Mouse (Mus musculus) kidney, adult 2 months (tissue): Measurements from ENCODE around the gene Exoc1. TPM values are rescaled to one million over a fixed set of nuclear protein-coding genes. Genes with fewer than 3 reads are reported as not detected.

Source experiments
- DNase-seq: peaks from one replicate; pipeline ENCODE4 v3.0.0; 2021
- H3K27ac ChIP-seq: fragments of 200-500 bp; 2 replicates; pipeline ENCODE4 v1.5.1; 2012; ENCODE audit warnings: low read depth, low read length, control low read depth, inconsistent platforms; ENCODE audit not compliant: insufficient read depth
- H3K27me3 ChIP-seq: fragments of 200-500 bp; replicated peaks from 2 replicates; pipeline ENCODE4 v1.6.1; 2012; ENCODE audit warnings: mild to moderate bottlenecking, moderate library complexity, low read length, inconsistent platforms; ENCODE audit not compliant: control insufficient read depth, insufficient read depth
- H3K36me3 ChIP-seq: fragments of 200-500 bp; 2 replicates; pipeline ENCODE4 v1.6.1; 2012; ENCODE audit warnings: mild to moderate bottlenecking, moderate library complexity, low read length, inconsistent platforms; ENCODE audit not compliant: control insufficient read depth, insufficient read depth
- H3K4me1 ChIP-seq: fragments of 200-500 bp; 2 replicates; pipeline ENCODE4 v1.6.1; 2011; ENCODE audit warnings: low read length; ENCODE audit not compliant: control insufficient read depth, insufficient read depth
- H3K4me3 ChIP-seq: fragments of 200-500 bp; 2 replicates; pipeline ENCODE4 v1.5.1; 2011; ENCODE audit warnings: mild to moderate bottlenecking, low read depth, low read length, control low read depth; ENCODE audit not compliant: insufficient read depth
- CTCF ChIP-seq: fragments of 200-500 bp; conservative IDR thresholded peaks from 2 replicates; pipeline ENCODE4 v1.5.1; 2011; ENCODE audit warnings: low read depth, mild to moderate bottlenecking, control low read depth, low read length, moderate library complexity, mixed read lengths; ENCODE audit not compliant: insufficient read depth, insufficient read length
- POLR2A ChIP-seq: fragments of 200-500 bp; IDR thresholded peaks from one replicate; pipeline ENCODE4 v1.6.1; 2011; ENCODE audit warnings: low read depth, low read length, control low read depth
- WGBS: fragments of 180-500 bp; shearing (Covaris S2); methylation state at CpG from one replicate; pipeline ENCODE4 v1.1.7; 2018; 5-methylcytosine and 5-hydroxymethylcytosine counted together
- polyA plus RNA-seq: library from polyadenylated mRNA; depleted of rRNA; stranded (reverse); fragments of >200 nt; gene quantifications from 2 replicates; pipeline ENCODE4 v1.2.3, GENCODE M21; 2012; rRNA removed

The Exoc1 gene
- polyA plus RNA-seq, 1 experiment: 18.1 TPM

DNA sequence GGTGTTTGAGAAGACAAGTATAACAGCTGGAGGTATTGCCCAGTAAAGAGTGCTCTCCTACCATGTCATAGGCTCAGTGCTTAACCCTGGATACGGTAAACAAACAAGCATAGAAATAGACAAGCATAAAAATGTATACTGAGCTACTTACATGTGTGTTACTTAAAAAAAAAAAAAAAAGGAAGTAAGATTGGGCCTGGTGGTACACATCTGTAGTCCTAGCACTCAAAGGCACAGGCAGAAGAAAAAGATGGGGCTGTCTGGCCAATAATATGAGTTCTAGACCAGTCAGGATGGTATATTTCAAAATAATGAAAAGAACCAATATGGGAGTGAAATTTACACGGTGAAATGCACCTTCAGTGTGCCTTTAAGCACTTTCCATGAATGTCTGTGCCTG lies 60.9 kb downstream of the Exoc1 start:
- TF ChIP-seq CTCF (no peak), POLR2A (no peak)
- 80% methylated on average over 2 of the region's 2 CpGs for WGBS
- no peak overlapping the region for H3K4me3 ChIP-seq

DNA sequence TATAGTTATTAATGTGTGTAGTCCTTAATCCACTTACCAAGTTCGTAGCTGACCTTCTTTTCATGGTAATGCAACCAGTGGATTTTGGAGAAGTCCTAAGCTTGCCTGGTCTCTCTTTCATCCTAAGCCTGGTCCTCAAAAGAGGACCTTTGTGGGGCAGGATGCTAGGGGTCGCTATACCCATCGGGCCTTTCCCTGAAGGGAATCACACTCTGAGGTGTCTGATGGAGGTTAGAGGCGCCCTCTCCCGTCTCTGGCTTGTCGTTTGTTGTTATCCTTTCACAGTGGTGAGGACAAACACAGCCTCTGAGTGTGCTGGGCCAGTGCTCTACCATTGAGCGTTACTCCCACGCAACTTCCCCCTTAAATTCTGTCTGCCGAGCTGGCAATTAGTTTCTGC lies 62.8 kb downstream of the Exoc1 start:
- Histone ChIP-seq H3K27ac (no peak overlapping the region), H3K4me3 (no peak overlapping the region), H3K4me1 (peaks cover 4% of the 10 kb centered on the region; the same call in 1 of the 2 replicates), H3K27me3 (no peaks in the 10 kb centered on the region), H3K36me3 (peaks cover 3% of the 10 kb centered on the region)
- WGBS: 58% methylated on average over 9 of the region's 9 CpGs
- TF ChIP-seq POLR2A (no peak), CTCF (no peak)
- DNase-seq: no peak

More for the DNA sequence above, 60.9 kb downstream of the Exoc1 start:
- DNase-seq: no peak
- H3K36me3 ChIP-seq: no peaks in the 10 kb centered on the region; the same call in none of the 2 replicates
- H3K4me1 ChIP-seq: peaks cover 4% of the 10 kb centered on the region; the same call in 1 of the 2 replicates
- H3K27ac ChIP-seq: no peak overlapping the region
- H3K27me3 ChIP-seq: no peaks in the 10 kb centered on the region

GRCm38 (mm10) chr5:76609702-76610370 lies 80.7 kb downstream of the Exoc1 start:
- no peaks in the 10 kb centered on the region for H3K27me3 ChIP-seq
- TF ChIP-seq CTCF (no peak), POLR2A (no peak)
- 88% methylated on average over 8 of the region's 8 CpGs for WGBS
- no peaks in the 10 kb centered on the region; the same call in none of the 2 replicates for H3K36me3 ChIP-seq
- H3K4me1 ChIP-seq: no peaks in the 10 kb centered on the region
- DNase-seq: no peak
- H3K4me3 ChIP-seq: no peak overlapping the region
- no peak overlapping the region for H3K27ac ChIP-seq

- Histone ChIP-seq H3K4me1 (no peaks in the 10 kb centered on the region), H3K27me3 (no peaks in the 10 kb centered on the region), H3K4me3 (no peak overlapping the region), H3K27ac (no peak overlapping the region), H3K36me3 (peaks cover 2% of the 10 kb centered on the region)
- no peak for DNase-seq
- WGBS: 88% methylated on average over 6 of the region's 6 CpGs
- TF ChIP-seq POLR2A (no peak), CTCF (no peak)
These were observed 83.9 kb downstream of the Exoc1 start for GRCm38 (mm10) chr5:76612867-76613499.

DNA sequence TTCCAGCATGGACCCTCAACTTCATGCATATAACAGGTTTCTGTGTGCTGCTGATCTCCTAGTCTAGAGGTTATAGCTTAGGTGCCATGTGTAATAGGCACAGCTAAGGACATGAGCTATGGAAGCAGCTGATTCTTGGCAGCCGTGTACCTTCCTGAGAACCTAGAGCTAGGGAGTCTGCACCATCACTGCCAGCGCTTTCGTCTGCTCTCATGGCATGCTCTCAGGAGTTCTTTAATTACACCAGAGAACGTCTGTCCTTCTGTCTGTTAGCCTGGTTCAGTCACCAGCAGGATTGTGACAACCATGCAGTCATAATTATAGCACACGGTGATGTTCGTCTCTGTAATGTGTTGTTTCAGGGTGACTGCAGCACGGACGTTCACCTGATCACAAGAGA lies 86.2 kb downstream of the Exoc1 start:
- 94% methylated on average over 8 of the region's 8 CpGs for WGBS

DNA sequence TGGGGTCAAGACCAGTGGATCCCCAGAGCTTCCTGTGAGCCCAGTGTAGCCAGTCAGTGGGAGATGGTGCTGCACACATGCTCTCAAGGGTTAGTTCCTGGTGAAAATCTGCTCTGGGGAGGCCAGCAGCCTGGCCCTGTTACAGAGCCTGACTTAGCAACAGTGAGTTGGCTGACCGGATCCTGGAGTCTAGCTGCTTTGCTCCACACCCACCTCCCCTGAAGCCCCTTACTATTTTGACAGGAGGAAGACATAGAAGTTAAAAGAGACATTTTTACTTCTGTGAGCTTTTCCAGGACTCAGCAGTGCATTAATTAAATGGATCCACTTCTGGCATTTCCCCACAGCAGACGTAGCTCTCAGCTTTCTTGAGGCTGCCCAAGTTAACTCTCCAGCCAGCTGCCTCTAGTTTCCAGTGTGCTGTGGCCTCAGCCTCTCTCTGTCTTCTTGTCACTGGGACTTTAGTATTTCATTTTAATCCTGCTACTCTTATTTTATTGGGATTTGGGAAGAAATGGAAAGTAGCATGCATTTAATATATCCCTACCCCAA lies 87.2 kb downstream of the Exoc1 start:
- no peaks in the 10 kb centered on the region for H3K4me1 ChIP-seq
- 81% methylated on average over 2 of the region's 2 CpGs for WGBS
- TF ChIP-seq POLR2A (no peak), CTCF (no peak)
- no peak overlapping the region for H3K27ac ChIP-seq
- peaks cover 2% of the 10 kb centered on the region for H3K36me3 ChIP-seq
- no peak overlapping the region for H3K4me3 ChIP-seq
- no peaks in the 10 kb centered on the region for H3K27me3 ChIP-seq
- DNase-seq: no peak

More for the DNA sequence above, 86.2 kb downstream of the Exoc1 start:
- peaks cover 2% of the 10 kb centered on the region for H3K36me3 ChIP-seq
- no peaks in the 10 kb centered on the region for H3K27me3 ChIP-seq
- no peak overlapping the region for H3K27ac ChIP-seq
- TF ChIP-seq POLR2A: no peak
- no peak for TF ChIP-seq CTCF
- H3K4me1 ChIP-seq: no peaks in the 10 kb centered on the region
- no peak for DNase-seq
- no peak overlapping the region for H3K4me3 ChIP-seq

DNA sequence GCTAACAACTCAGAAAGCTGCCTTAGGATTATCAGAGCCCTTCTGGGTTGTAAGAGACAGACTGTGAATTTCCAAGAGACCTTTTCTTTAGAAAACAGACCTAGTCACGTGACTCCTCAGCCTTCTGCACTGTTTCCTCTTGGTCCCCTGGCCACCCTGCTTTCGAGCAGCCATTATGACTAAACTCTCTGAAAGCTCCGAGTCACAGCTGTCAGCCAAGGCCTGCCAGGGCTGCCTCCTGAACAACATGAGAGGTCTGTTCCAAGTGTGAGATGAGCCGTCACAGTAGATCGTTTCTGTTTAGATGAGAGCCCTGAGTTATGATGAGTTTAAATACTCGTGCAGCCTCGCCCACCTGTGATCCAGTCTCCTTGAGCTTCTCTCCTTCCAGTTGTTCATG lies 89.6 kb downstream of the Exoc1 start:
- H3K4me3 ChIP-seq: no peak overlapping the region
- H3K27me3 ChIP-seq: no peaks in the 10 kb centered on the region
- WGBS: 85% methylated on average over 7 of the region's 7 CpGs
- TF ChIP-seq POLR2A (no peak), CTCF (no peak)
- peaks cover 2% of the 10 kb centered on the region for H3K36me3 ChIP-seq
- no peak overlapping the region for H3K27ac ChIP-seq
- no peaks in the 10 kb centered on the region for H3K4me1 ChIP-seq
- DNase-seq: no peak

Other genes with a start within 250 kb of the Exoc1 start
- 13.9 and 14.4 TPM in 2 replicates for gene Clock, start 224.5 kb upstream of the Exoc1 start, polyA plus RNA-seq
- 0.08 TPM in 1 of 2 replicates, not detected in the other for gene Pdcl2, start 198.2 kb upstream of the Exoc1 start, polyA plus RNA-seq
- gene Nmu, start 165.5 kb upstream of the Exoc1 start, polyA plus RNA-seq: not detected in 2 replicates
- gene Gm7271, start 45.3 kb upstream of the Exoc1 start, polyA plus RNA-seq: not detected in 2 replicates
- gene Cep135, start 59.4 kb downstream of the Exoc1 start, polyA plus RNA-seq: 0.97 and 1.1 TPM in 2 replicates
- gene C530008M17Rik, start 127.2 kb downstream of the Exoc1 start, polyA plus RNA-seq: 0.29 and 0.31 TPM in 2 replicates